Mouse (Mus musculus) hindbrain, embryonic 12.5 days (tissue): Measurements from ENCODE around the gene Rapgef5. TPM values are rescaled to one million over a fixed set of nuclear protein-coding genes. Genes with fewer than 3 reads are reported as not detected.

ENCODE experiments used
- ATAC-seq: fragments of 200-750 bp; cut with Nextera tagmentation; 2 replicates; pipeline ENCODE4 v1.8.0; 2017; ENCODE audit warnings: moderate TSS enrichment; ENCODE audit not compliant: low FRiP score
- H3K27ac ChIP-seq: fragments of 300-500 bp; sonication (generic); 2 replicates; pipeline ENCODE4 v1.5.1; 2016; ENCODE audit warnings: mild to moderate bottlenecking
- H3K27me3 ChIP-seq: fragments of 300-500 bp; sonication (generic); 2 replicates; pipeline ENCODE4 v1.6.1; 2016; ENCODE audit warnings: mild to moderate bottlenecking
- H3K36me3 ChIP-seq: fragments of 300-500 bp; sonication (generic); 2 replicates; pipeline ENCODE4 v1.6.1; 2016; ENCODE audit warnings: mild to moderate bottlenecking
- H3K4me1 ChIP-seq: fragments of 300-500 bp; sonication (generic); 2 replicates; pipeline ENCODE4 v1.6.1; 2016
- H3K4me2 ChIP-seq: fragments of 300-500 bp; sonication (generic); replicated peaks from 2 replicates; pipeline ENCODE4 v1.6.1; 2016; ENCODE audit warnings: mild to moderate bottlenecking
- H3K4me3 ChIP-seq: fragments of 300-500 bp; sonication (generic); 2 replicates; pipeline ENCODE4 v1.5.1; 2016; ENCODE audit warnings: mild to moderate bottlenecking
- H3K9ac ChIP-seq: fragments of 300-500 bp; sonication (generic); 2 replicates; pipeline ENCODE4 v1.6.1; 2016; ENCODE audit warnings: mild to moderate bottlenecking, moderate library complexity
- H3K9me3 ChIP-seq: fragments of 300-500 bp; sonication (generic); replicated peaks from 2 replicates; pipeline ENCODE4 v1.6.1; 2016; ENCODE audit warnings: mild to moderate bottlenecking
- WGBS: fragments of 180-500 bp; shearing (Covaris S2); methylation state at CpG from one replicate; pipeline ENCODE4 v1.1.7; 2016; 5-methylcytosine and 5-hydroxymethylcytosine counted together
- polyA plus RNA-seq: library from polyadenylated mRNA; unstranded; fragments of >200 nt; fragmentation: Nextera tagmentation; extraction: Ambion mirVana; gene quantifications from 2 replicates; pipeline ENCODE4 v1.2.1, GENCODE M21; 2016

Rapgef5 gene
- 41.1 and 44.7 TPM in 2 replicates for polyA plus RNA-seq

GRCm38 (mm10) chr12:117516179-117516578, at the start of gene Rapgef5:
Gene Rapgef5 (plus strand): TSS chr12:117516479.
- Histone ChIP-seq H3K4me2 (no peak within 1 kb of the TSS), H3K4me1 (peaks cover 6% of the 10 kb centered on the region), H3K9me3 (no peaks in the 10 kb centered on the region), H3K27me3 (no peaks in the 10 kb centered on the region), H3K27ac (no peak within 1 kb of the TSS), H3K4me3 (no peak within 1 kb of the TSS), H3K9ac (no peak within 1 kb of the TSS), H3K36me3 (no peaks in the 10 kb centered on the region)
- WGBS: 93% methylated on average over 2 of the region's 2 CpGs
- ATAC-seq: no peak

GRCm38 (mm10) chr12:117468329-117468728, 48.0 kb upstream of the Rapgef5 start:
- Histone ChIP-seq H3K27ac (no peak overlapping the region), H3K4me2 (no peak overlapping the region), H3K4me3 (no peak overlapping the region), H3K36me3 (no peaks in the 10 kb centered on the region), H3K9ac (no peak overlapping the region), H3K9me3 (no peaks in the 10 kb centered on the region), H3K4me1 (peaks cover 2% of the 10 kb centered on the region; the same call in 1 of the 2 replicates), H3K27me3 (no peaks in the 10 kb centered on the region)
- WGBS: 45% methylated on average over 5 of the region's 5 CpGs
- no peak for ATAC-seq

GRCm38 (mm10) chr12:117479014-117479413, 37.3 kb upstream of the Rapgef5 start:
- no peak overlapping the region for H3K4me3 ChIP-seq
- H3K9ac ChIP-seq: no peak overlapping the region
- H3K27me3 ChIP-seq: no peaks in the 10 kb centered on the region
- no peaks in the 10 kb centered on the region for H3K9me3 ChIP-seq
- H3K36me3 ChIP-seq: no peaks in the 10 kb centered on the region
- H3K4me2 ChIP-seq: no peak overlapping the region
- H3K27ac ChIP-seq: no peak overlapping the region
- 0 out of 2 replicates have a peak, but pooled peaks cover 6% of the 10 kb centered on the region for H3K4me1 ChIP-seq
- no peak for ATAC-seq
- WGBS: 63% methylated on average over 3 of the region's 3 CpGs

- no peak overlapping the region for H3K4me3 ChIP-seq
- H3K4me1 ChIP-seq: 0 out of 2 replicates have a peak, but pooled peaks cover 6% of the 10 kb centered on the region
- no peak for ATAC-seq
- 81% methylated on average over 7 of the region's 7 CpGs for WGBS
- H3K27ac ChIP-seq: no peak overlapping the region
- no peaks in the 10 kb centered on the region for H3K27me3 ChIP-seq
- H3K9me3 ChIP-seq: no peaks in the 10 kb centered on the region
- no peaks in the 10 kb centered on the region for H3K36me3 ChIP-seq
- no peak overlapping the region for H3K9ac ChIP-seq
- H3K4me2 ChIP-seq: no peak overlapping the region
Observed at GRCm38 (mm10) chr12:117479680-117480079, 36.6 kb upstream of the Rapgef5 start.

- Histone ChIP-seq H3K4me3 (no peak overlapping the region), H3K9me3 (no peaks in the 10 kb centered on the region), H3K27me3 (no peaks in the 10 kb centered on the region), H3K36me3 (no peaks in the 10 kb centered on the region), H3K4me1 (0 out of 2 replicates have a peak, but pooled peaks cover 6% of the 10 kb centered on the region), H3K4me2 (no peak overlapping the region), H3K9ac (no peak overlapping the region), H3K27ac (no peak overlapping the region)
- WGBS: 89% methylated on average over 3 of the region's 3 CpGs
- ATAC-seq: no peak
Observed at GRCm38 (mm10) chr12:117480958-117481357, 35.3 kb upstream of the Rapgef5 start.

- H3K36me3 ChIP-seq: no peaks in the 10 kb centered on the region
- no peak overlapping the region for H3K27ac ChIP-seq
- no peak overlapping the region for H3K4me3 ChIP-seq
- H3K27me3 ChIP-seq: no peaks in the 10 kb centered on the region
- H3K9me3 ChIP-seq: no peaks in the 10 kb centered on the region
- H3K9ac ChIP-seq: no peak overlapping the region
- no peaks in the 10 kb centered on the region for H3K4me1 ChIP-seq
- ATAC-seq: no peak
- WGBS: 36% methylated on average over 3 of the region's 3 CpGs
- no peak overlapping the region for H3K4me2 ChIP-seq
Observed at GRCm38 (mm10) chr12:117482665-117483064, 33.6 kb upstream of the Rapgef5 start.

GRCm38 (mm10) chr12:117486118-117487057, 29.9 kb upstream of the Rapgef5 start:
- H3K9ac ChIP-seq: no peak overlapping the region
- no peaks in the 10 kb centered on the region for H3K9me3 ChIP-seq
- H3K4me2 ChIP-seq: no peak overlapping the region
- no peak overlapping the region for H3K4me3 ChIP-seq
- 78% methylated on average over 4 of the region's 4 CpGs for WGBS
- H3K27ac ChIP-seq: no peak overlapping the region
- H3K4me1 ChIP-seq: 0 out of 2 replicates have a peak, but pooled peaks cover 3% of the 10 kb centered on the region
- H3K27me3 ChIP-seq: no peaks in the 10 kb centered on the region
- ATAC-seq: no peak
- no peaks in the 10 kb centered on the region for H3K36me3 ChIP-seq

- 0 out of 2 replicates have a peak overlapping the region, but pooled peaks have one; percentile 1 for H3K27ac ChIP-seq
- no peak overlapping the region for H3K4me3 ChIP-seq
- no peaks in the 10 kb centered on the region for H3K36me3 ChIP-seq
- ATAC-seq: no peak
- H3K27me3 ChIP-seq: no peaks in the 10 kb centered on the region
- H3K4me2 ChIP-seq: no peak overlapping the region
- H3K4me1 ChIP-seq: no peaks in the 10 kb centered on the region
- WGBS: 60% methylated on average over 3 of the region's 3 CpGs
- H3K9me3 ChIP-seq: no peaks in the 10 kb centered on the region
- H3K9ac ChIP-seq: no peak overlapping the region
Observed at GRCm38 (mm10) chr12:117496501-117497176, 19.6 kb upstream of the Rapgef5 start.

- H3K9me3 ChIP-seq: no peaks in the 10 kb centered on the region
- H3K36me3 ChIP-seq: no peaks in the 10 kb centered on the region
- H3K27ac ChIP-seq: no peak overlapping the region
- 88% methylated on average over 1 of the region's 1 CpGs for WGBS
- H3K4me2 ChIP-seq: no peak overlapping the region
- H3K4me3 ChIP-seq: no peak overlapping the region
- no peak overlapping the region for H3K9ac ChIP-seq
- H3K27me3 ChIP-seq: no peaks in the 10 kb centered on the region
- no peak for ATAC-seq
- H3K4me1 ChIP-seq: no peaks in the 10 kb centered on the region
Observed at GRCm38 (mm10) chr12:117497361-117497760, 18.9 kb upstream of the Rapgef5 start.

- H3K4me1 ChIP-seq: no peaks in the 10 kb centered on the region
- no peak overlapping the region for H3K27ac ChIP-seq
- no peak overlapping the region for H3K9ac ChIP-seq
- no peak for ATAC-seq
- WGBS: 91% methylated on average over 5 of the region's 5 CpGs
- no peak overlapping the region for H3K4me2 ChIP-seq
- H3K9me3 ChIP-seq: no peaks in the 10 kb centered on the region
- no peaks in the 10 kb centered on the region for H3K27me3 ChIP-seq
- H3K36me3 ChIP-seq: no peaks in the 10 kb centered on the region
- H3K4me3 ChIP-seq: no peak overlapping the region
Observed at GRCm38 (mm10) chr12:117499242-117499641, 17.0 kb upstream of the Rapgef5 start.

GRCm38 (mm10) chr12:117501180-117501579, 15.1 kb upstream of the Rapgef5 start:
- H3K27ac ChIP-seq: no peak overlapping the region
- no peaks in the 10 kb centered on the region for H3K27me3 ChIP-seq
- no peaks in the 10 kb centered on the region for H3K36me3 ChIP-seq
- no peaks in the 10 kb centered on the region for H3K9me3 ChIP-seq
- 61% methylated on average over 4 of the region's 4 CpGs for WGBS
- H3K9ac ChIP-seq: no peak overlapping the region
- no peaks in the 10 kb centered on the region for H3K4me1 ChIP-seq
- H3K4me2 ChIP-seq: no peak overlapping the region
- no peak overlapping the region for H3K4me3 ChIP-seq
- no peak for ATAC-seq

- Histone ChIP-seq H3K36me3 (no peaks in the 10 kb centered on the region), H3K4me3 (no peak overlapping the region), H3K9ac (no peak overlapping the region), H3K27ac (no peak overlapping the region), H3K27me3 (no peaks in the 10 kb centered on the region), H3K4me1 (no peaks in the 10 kb centered on the region), H3K9me3 (no peaks in the 10 kb centered on the region), H3K4me2 (no peak overlapping the region)
- 100% methylated on average over 3 of the region's 3 CpGs for WGBS
- no peak for ATAC-seq
Observed at GRCm38 (mm10) chr12:117502834-117503233, 13.4 kb upstream of the Rapgef5 start.
